Mouse (Mus musculus): ENCODE results near the gene Ppm1h.

The Ppm1h gene

DNA sequence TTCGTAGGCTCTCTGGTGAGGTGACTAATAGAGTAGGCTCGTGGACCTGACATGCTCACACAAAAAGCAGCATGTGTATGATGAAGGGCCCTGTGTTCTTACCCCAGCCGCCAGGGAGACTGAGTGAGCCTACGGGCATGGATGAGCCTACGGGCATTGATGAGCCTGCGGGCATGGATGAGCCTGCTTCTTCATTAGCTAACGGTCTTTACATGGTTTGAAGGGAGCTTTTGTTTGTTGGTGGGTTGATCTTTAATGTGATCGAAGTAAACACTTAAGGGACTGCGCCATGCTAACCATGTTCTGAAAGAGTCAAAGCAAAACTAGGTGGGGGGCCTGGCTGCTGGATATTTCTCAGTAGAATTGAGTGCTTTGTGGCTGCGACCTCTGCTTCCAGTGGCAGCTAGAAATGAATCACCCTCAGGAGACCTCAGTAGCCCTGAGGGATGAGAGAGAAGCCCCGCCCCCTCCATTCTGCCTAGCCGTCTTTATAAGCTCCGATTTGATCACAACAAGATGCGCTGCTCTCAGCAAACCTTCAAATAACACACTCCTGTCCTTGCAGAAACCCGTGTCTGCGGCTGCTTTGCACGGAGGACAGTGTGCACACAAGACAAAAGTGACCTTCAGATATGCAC is 183.9 kb downstream of the Ppm1h start:
- DNase-seq: no peak

DNA sequence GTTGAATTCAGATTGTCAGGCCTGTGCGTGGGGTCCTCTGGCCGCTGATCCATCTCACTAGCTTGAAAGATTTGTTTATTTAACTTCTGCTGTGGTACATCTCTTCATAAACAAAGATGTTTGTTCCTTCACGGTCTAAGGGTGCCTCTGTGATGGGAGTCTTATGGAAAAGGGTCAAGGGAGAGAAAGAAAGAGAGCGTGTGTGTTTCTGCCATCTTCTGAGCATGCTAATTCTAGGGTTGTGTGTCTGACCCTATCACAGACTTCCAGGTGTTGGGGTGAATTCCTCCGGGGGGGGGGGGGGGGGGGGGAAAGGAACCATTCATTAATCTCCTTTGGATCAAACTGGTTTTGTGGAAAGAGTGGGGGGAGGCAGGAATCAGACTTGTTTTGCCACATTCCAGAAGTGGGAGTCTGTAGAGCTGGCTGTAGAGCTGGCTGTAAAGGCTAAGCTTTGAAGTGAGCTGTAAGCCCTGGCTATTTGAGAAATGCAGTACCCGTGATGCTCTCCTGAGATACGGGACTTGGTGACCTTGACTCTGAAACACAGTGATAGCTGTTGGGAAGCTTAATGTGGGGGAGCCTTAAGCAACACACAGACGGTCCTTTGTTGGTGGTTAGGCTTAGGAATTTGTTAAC is 191.4 kb downstream of the Ppm1h start:
- no peak for DNase-seq

DNA sequence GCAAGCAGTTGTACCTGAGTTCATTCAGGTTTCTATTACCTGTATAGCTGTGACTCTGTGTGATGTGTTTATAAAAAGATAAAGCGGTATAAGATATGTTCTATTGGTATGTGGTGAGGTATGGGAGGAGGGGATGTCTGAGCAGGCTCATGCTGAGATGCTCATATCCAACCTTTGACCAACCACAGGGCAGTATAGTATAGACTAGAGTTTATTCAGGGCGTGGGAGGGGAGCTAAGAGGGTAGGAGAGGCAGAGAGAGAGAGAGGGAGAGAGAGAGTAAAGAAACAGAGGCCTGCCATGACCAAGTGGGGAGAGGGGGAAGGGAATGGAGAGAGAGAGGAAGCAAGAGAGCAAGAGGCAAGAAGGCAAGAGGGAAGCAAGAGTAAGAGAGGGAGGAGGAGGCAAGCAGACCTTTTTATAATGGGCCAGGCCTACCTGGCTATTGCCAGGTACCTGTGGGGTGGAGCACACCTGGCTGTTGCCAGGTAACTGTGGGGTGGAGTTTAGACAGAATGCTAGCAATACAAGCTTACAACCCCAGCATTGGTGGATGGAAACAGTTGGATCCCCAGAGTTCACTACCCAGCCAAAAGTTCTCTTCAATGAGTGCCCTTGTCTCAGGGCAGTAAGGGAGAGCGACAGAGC is 192.4 kb downstream of the Ppm1h start:
- no peak for DNase-seq

DNA sequence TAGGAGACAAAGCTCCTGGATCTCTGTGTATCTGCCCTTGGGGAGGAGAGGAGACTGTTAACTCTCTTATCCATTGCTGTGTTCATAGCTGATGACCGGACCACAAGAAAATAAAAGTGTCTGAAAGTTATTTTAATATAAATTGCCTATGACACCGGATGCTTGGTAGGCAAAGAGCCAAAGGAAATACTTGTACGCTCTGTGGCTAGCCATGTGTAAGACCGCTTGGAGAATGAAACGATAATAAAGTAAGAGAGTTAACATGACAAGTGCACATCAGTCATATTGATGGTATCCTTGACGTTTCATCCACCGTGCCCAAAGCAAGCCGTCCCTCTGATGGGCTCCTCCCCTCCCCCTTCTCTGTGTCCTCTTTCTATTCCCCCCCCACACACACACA is 194.2 kb downstream of the Ppm1h start:
- DNase-seq: no peak

DNA sequence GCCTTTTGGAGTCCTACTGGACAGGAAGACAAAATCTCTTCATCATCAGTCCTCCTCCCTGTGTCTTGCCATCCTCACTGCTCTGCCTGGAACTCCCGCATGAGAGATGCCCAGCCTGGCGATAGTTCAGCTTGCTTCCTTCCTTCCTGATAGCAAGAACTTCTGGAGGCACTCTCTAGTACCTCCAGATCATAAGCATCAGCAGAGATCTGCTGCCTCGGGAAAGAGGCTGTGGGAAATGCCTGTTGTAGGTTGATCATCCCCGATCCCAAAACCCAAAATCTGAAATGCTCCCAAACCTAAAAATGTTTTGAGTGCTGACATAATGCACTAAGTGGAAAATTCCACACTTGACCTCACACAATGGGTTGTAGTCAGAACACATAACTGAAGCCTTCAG is 198.4 kb downstream of the Ppm1h start:
- DNase-seq: no peak

- DNase-seq: peak; percentile 37
Observed at GRCm38 (mm10) chr10:122877436-122877835, 198.9 kb downstream of the Ppm1h start.

DNA sequence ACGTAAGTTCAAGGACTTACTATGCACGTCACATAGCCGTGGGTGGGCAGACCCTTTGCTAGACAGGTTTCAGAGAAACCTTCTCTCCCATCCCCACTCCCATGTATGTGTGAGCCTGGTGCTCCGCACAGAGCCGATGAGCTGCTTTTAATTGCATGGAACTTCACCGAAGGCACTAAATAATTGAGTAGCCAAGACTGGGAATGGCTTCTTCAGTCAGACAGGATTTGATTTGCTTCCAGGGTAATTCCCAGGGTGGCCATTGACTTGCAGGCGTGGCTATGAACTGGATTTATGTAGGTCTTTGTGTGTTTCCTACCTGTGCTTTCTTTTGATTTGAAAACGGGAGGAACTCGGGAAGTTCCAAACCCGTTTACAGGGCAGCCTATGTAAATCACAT is 202.9 kb downstream of the Ppm1h start:
- no peak for DNase-seq

GRCm38 (mm10) chr10:122882614-122883013 is 204.1 kb downstream of the Ppm1h start:
- no peak for DNase-seq

- peak; percentile 72 for DNase-seq
Observed at GRCm38 (mm10) chr10:122883823-122884743, 205.5 kb downstream of the Ppm1h start.

- DNase-seq: peak; percentile 26
Observed at GRCm38 (mm10) chr10:122885301-122885700, 206.7 kb downstream of the Ppm1h start.

DNA sequence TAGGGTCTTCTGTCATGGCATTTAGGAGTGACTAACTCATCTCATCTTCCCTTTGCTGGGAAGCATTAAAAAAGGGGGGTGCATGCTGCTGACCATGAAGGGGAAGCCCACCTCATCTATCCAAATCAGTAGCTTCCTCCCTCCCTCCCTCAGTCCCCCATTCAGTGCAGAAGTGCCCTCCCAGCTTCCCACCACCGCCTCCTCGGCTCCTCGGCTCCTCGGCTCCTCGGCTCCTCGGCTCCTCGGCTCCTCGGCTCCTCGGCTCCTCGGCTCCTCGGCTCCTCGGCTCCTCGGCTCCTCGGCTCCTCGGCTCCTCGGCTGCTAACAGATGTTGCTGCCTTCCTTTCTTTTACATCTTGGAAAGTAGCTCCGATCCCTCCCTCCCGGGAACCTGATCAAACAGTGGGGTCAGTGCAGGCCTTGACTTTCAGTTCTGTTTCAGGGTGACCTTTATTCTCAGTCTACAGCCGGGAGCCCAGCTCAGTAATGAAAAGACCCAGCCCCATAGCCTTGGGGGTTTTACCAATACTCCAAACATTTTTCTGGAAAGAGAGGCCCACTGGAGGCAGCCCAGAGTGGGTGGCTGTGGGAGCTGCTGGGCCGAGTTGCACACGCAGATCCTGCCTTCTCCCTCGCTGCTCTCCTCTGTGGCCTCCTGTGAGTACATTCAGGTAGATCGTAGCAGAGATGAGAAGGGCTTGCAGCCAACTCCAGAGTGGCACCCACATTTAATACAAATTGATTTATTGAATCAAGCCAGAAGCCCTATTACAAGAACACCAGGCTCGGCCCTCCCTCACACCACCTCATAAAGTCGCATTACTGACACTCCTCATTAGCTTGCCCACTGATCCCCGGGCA is 207.7 kb downstream of the Ppm1h start:
- DNase-seq: peak; percentile 45

DNA sequence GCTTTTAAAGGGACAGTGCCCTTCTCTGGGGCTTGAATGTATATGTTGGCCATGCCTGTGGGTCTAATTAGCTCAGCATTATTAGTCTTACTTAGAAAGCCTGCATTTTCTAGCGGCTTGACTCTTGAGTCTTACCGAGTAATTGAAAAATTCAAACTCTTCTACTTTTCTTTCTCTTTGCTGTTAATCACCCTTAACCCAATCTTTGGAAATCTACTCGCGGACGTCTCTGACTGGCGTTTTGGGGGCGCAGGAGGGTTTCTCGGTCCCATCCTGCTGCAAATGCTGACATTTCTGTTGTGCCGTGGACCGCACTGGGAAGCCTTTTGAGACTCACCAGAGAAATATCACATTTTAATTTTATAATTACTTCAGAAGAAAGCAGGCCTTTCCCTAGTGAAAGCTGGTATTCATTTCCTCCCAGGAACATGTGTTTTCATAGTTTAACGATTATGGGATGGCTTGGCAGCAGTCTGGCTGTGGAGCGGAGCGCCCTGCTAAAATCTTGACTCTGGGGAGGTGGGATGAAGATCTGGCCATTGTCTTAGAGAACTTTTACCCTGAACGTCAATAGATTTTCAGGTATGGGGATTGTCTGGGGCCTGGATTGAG is 208.5 kb downstream of the Ppm1h start:
- no peak for DNase-seq

- DNase-seq: peak; percentile 34
Observed at GRCm38 (mm10) chr10:122887528-122888183, 209.1 kb downstream of the Ppm1h start.

DNA sequence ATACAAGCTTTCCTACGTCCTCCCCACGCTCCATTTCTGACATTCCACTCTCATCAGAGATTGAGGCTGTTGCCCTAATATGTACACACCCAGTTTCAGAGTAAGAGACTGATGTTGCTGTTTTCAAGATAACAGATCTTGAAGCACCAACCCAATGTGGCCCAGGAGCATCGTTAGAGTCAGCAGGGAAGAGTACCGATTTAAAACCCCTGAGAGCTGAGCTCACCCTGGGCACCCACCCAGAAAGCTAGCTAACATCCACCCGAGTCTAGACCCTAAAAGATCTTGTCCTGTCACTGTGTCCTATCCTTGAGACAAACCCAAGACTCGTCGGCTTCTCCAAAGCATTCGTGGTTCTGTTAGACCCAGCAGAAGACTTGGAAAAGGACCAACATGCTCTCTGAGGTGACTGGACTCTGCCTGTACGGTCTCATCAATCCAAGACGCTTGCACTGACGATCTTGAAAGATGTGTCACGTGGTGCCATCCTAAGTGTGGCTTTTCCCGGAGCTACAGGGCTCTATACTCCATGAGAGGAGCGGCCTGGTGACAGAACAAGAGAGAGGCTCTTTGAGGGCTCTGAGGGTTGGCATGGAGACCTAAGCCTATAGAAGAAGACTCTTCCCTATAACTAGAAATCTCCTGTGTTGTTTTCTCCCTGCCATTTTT is 212.3 kb downstream of the Ppm1h start:
- DNase-seq: no peak

- DNase-seq: no peak
Observed at GRCm38 (mm10) chr10:122891461-122891860, 212.9 kb downstream of the Ppm1h start.

- DNase-seq: peak; percentile 74
Observed at GRCm38 (mm10) chr10:122894555-122895069, 216.1 kb downstream of the Ppm1h start.

DNA sequence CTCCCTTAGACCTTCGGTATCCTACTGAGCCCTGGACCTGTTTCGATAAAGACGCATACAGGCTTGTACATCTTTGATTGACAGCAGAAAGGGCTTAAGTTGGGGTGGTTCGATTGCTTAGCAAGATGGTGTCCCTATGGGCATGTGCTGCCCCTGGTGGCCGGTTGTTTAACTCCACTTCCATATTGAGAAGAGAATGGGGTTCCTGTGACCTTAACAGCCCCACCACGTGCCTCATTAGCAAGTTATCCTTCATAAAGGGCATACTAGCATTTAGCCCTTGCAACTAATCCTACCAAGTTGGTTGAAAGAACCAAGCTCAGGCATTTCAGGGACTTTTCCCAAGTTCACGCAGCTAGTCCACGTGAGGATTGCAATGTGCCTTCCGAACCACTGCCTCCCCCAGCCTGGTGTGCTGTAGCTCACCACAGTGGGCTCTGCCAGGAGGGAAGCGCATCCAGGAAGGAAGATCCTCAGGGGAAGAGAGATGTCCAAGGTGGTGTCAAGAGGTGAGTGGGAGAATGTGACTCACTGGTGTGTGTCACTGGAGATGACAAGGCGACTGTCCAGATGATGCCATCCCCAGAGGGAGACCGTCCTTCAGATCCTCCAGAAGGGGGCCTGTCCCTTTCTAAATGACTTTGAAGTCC is 216.7 kb downstream of the Ppm1h start:
- DNase-seq: peak; percentile 59

DNA sequence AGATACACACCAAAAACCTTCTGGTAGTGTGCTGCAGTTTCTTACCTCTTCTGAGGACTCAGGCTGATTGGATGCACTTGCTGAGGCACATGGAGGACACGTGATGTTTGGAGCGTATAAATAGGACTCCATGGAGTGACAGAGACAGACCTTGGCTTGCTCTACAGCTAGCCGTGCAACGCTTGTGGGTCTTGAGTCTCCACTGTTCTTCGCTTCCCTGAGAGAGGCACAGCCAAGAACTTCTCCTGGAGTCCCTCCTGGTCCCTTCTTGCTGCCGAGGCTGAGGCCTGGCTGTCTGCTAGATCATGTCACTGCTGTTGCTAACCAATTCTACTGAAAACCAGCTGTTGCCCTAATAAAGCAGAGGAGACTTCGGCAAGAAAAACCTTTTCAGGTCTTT is 221.4 kb downstream of the Ppm1h start:
- DNase-seq: no peak

DNA sequence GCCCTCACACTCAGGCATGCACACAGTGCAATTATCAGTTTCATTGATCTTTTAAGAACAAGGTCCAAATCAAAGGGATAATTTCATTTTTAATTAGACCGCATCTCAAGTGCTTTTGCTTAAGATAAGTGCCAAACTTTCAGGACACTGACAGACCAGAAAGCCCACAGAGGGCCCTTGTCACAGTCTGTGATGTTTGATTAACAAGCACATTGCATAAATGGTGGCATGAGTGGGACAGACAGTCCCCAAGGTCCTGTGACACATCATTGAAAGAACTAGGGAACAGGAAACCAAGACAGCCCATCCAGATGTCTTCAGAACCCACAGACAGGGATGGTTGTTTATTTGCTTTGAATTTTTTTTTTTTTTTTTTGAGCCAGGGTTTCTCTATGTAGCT is 221.9 kb downstream of the Ppm1h start:
- DNase-seq: no peak

GRCm38 (mm10) chr10:122901379-122901778 is 222.8 kb downstream of the Ppm1h start:
- DNase-seq: peak; percentile 31

Measured in cerebellum, adult 11 months (tissue).